Mouse (Mus musculus): Measurements from ENCODE around the gene Bahcc1. TPM values are rescaled to one million over a fixed set of nuclear protein-coding genes. Genes with fewer than 3 reads are reported as not detected.

Bahcc1 gene
- polyA plus RNA-seq, 1 experiment from 2014 or later: 0.84 TPM

- peak; percentile 87 for ATAC-seq (ENCODE audit: low read depth)
- Histone ChIP-seq H3K9ac (ENCODE audit: low read depth, low read length) (peak overlapping the region; percentile 74), H3K4me2 (ENCODE audit: low read depth, low read length) (peak overlapping the region; percentile 93), H3K36me3 (ENCODE audit: control insufficient read depth, insufficient read depth) (no peaks in the 10 kb centered on the region), H3K9me3 (replicated peaks; ENCODE audit: control insufficient read depth, low read length) (no peaks in the 10 kb centered on the region), H3K27ac (ENCODE audit: low read length) (peak overlapping the region; percentile 18; the same call in 1 of the 2 replicates), H3K27me3 (ENCODE audit: control insufficient read depth, insufficient read depth, low read depth, low read length) (peaks cover 8% of the 10 kb centered on the region), H3K4me1 (ENCODE audit: control insufficient read depth, low read depth, low read length) (peaks cover 36% of the 10 kb centered on the region), H3K4me3 (ENCODE audit: low read depth, low read length) (peak overlapping the region; percentile 58)
- 6% methylated on average over 45 of the region's 45 CpGs for WGBS (ENCODE audit: insufficient replicate concordance)
Measured at GRCm38 (mm10) chr11:120310813-120311312, 78.1 kb downstream of the Bahcc1 start.

- ATAC-seq (ENCODE audit: low read depth): no peak
- 60% methylated on average over 10 of the region's 10 CpGs for WGBS (ENCODE audit: insufficient replicate concordance)
- peak overlapping the region; percentile 58; the same call in 1 of the 2 replicates for H3K4me3 ChIP-seq (ENCODE audit: low read depth, low read length)
Measured at GRCm38 (mm10) chr11:120311561-120311960, 78.8 kb downstream of the Bahcc1 start.

GRCm38 (mm10) chr11:120312069-120312468 lies 79.3 kb downstream of the Bahcc1 start:
- H3K4me1 ChIP-seq (ENCODE audit: control insufficient read depth, low read depth, low read length): peaks cover 30% of the 10 kb centered on the region

More at GRCm38 (mm10) chr11:120311561-120311960, 78.8 kb downstream of the Bahcc1 start:
- Histone ChIP-seq H3K9ac (ENCODE audit: low read depth, low read length) (peak overlapping the region; percentile 74), H3K9me3 (replicated peaks; ENCODE audit: control insufficient read depth, low read length) (no peaks in the 10 kb centered on the region), H3K27me3 (ENCODE audit: control insufficient read depth, insufficient read depth, low read depth, low read length) (peaks cover 8% of the 10 kb centered on the region), H3K4me1 (ENCODE audit: control insufficient read depth, low read depth, low read length) (peaks cover 30% of the 10 kb centered on the region), H3K36me3 (ENCODE audit: control insufficient read depth, insufficient read depth) (no peaks in the 10 kb centered on the region), H3K4me2 (ENCODE audit: low read depth, low read length) (peak overlapping the region; percentile 93), H3K27ac (ENCODE audit: low read length) (no peak overlapping the region)

GRCm38 (mm10) chr11:120313906-120314685 lies 81.3 kb downstream of the Bahcc1 start:
- no peaks in the 10 kb centered on the region for H3K9me3 ChIP-seq (replicated peaks; ENCODE audit: control insufficient read depth, low read length)
- no peak overlapping the region for H3K4me3 ChIP-seq (ENCODE audit: low read depth, low read length)
- H3K27ac ChIP-seq (ENCODE audit: low read length): no peak overlapping the region
- H3K4me2 ChIP-seq (ENCODE audit: low read depth, low read length): no peak overlapping the region
- H3K9ac ChIP-seq (ENCODE audit: low read depth, low read length): no peak overlapping the region
- no peaks in the 10 kb centered on the region for H3K36me3 ChIP-seq (ENCODE audit: control insufficient read depth, insufficient read depth)
- WGBS (ENCODE audit: insufficient replicate concordance): 63% methylated on average over 6 of the region's 6 CpGs
- H3K27me3 ChIP-seq (ENCODE audit: control insufficient read depth, insufficient read depth, low read depth, low read length): no peaks in the 10 kb centered on the region
- ATAC-seq (ENCODE audit: low read depth): no peak
- peaks cover 33% of the 10 kb centered on the region for H3K4me1 ChIP-seq (ENCODE audit: control insufficient read depth, low read depth, low read length)

More at GRCm38 (mm10) chr11:120312069-120312468, 79.3 kb downstream of the Bahcc1 start:
- H3K27ac ChIP-seq (ENCODE audit: low read length): no peak overlapping the region
- WGBS (ENCODE audit: insufficient replicate concordance): 74% methylated on average over 6 of the region's 6 CpGs
- no peaks in the 10 kb centered on the region for H3K9me3 ChIP-seq (replicated peaks; ENCODE audit: control insufficient read depth, low read length)
- no peak overlapping the region for H3K9ac ChIP-seq (ENCODE audit: low read depth, low read length)
- ATAC-seq (ENCODE audit: low read depth): no peak
- no peaks in the 10 kb centered on the region for H3K36me3 ChIP-seq (ENCODE audit: control insufficient read depth, insufficient read depth)
- peaks cover 3% of the 10 kb centered on the region for H3K27me3 ChIP-seq (ENCODE audit: control insufficient read depth, insufficient read depth, low read depth, low read length)
- H3K4me3 ChIP-seq (ENCODE audit: low read depth, low read length): no peak overlapping the region
- H3K4me2 ChIP-seq (ENCODE audit: low read depth, low read length): no peak overlapping the region

- ATAC-seq (ENCODE audit: low read depth): no peak
- Histone ChIP-seq H3K27me3 (ENCODE audit: control insufficient read depth, insufficient read depth, low read depth, low read length) (no peaks in the 10 kb centered on the region), H3K9me3 (replicated peaks; ENCODE audit: control insufficient read depth, low read length) (no peaks in the 10 kb centered on the region), H3K27ac (ENCODE audit: low read length) (no peak overlapping the region), H3K4me1 (ENCODE audit: control insufficient read depth, low read depth, low read length) (peaks cover 33% of the 10 kb centered on the region), H3K9ac (ENCODE audit: low read depth, low read length) (peak overlapping the region; percentile 66), H3K4me3 (ENCODE audit: low read depth, low read length) (peak overlapping the region; percentile 63; the same call in 1 of the 2 replicates), H3K4me2 (ENCODE audit: low read depth, low read length) (peak overlapping the region; percentile 86), H3K36me3 (ENCODE audit: control insufficient read depth, insufficient read depth) (no peaks in the 10 kb centered on the region)
- 73% methylated on average over 16 of the region's 16 CpGs for WGBS (ENCODE audit: insufficient replicate concordance)
Measured at GRCm38 (mm10) chr11:120314721-120315415, 82.1 kb downstream of the Bahcc1 start.

- 31% methylated on average over 4 of the region's 4 CpGs for WGBS (ENCODE audit: insufficient replicate concordance)
- peak overlapping the region; percentile 86 for H3K4me2 ChIP-seq (ENCODE audit: low read depth, low read length)
- H3K27me3 ChIP-seq (ENCODE audit: control insufficient read depth, insufficient read depth, low read depth, low read length): no peaks in the 10 kb centered on the region
- peak overlapping the region; percentile 66 for H3K9ac ChIP-seq (ENCODE audit: low read depth, low read length)
- no peak for ATAC-seq (ENCODE audit: low read depth)
- peak overlapping the region; percentile 88 for H3K27ac ChIP-seq (ENCODE audit: low read length)
- H3K4me1 ChIP-seq (ENCODE audit: control insufficient read depth, low read depth, low read length): peaks cover 32% of the 10 kb centered on the region
- H3K4me3 ChIP-seq (ENCODE audit: low read depth, low read length): peak overlapping the region; percentile 63
- no peaks in the 10 kb centered on the region for H3K9me3 ChIP-seq (replicated peaks; ENCODE audit: control insufficient read depth, low read length)
- H3K36me3 ChIP-seq (ENCODE audit: control insufficient read depth, insufficient read depth): no peaks in the 10 kb centered on the region
Measured at GRCm38 (mm10) chr11:120315416-120315761, 82.6 kb downstream of the Bahcc1 start.

- Histone ChIP-seq H3K4me1 (ENCODE audit: control insufficient read depth, low read depth, low read length) (peaks cover 25% of the 10 kb centered on the region), H3K9ac (ENCODE audit: low read depth, low read length) (peak overlapping the region; percentile 76), H3K36me3 (ENCODE audit: control insufficient read depth, insufficient read depth) (no peaks in the 10 kb centered on the region), H3K27ac (ENCODE audit: low read length) (peak overlapping the region; percentile 88), H3K9me3 (replicated peaks; ENCODE audit: control insufficient read depth, low read length) (no peaks in the 10 kb centered on the region), H3K27me3 (ENCODE audit: control insufficient read depth, insufficient read depth, low read depth, low read length) (no peaks in the 10 kb centered on the region), H3K4me2 (ENCODE audit: low read depth, low read length) (peak overlapping the region; percentile 86), H3K4me3 (ENCODE audit: low read depth, low read length) (peak overlapping the region; percentile 63)
- peak; percentile 99 for ATAC-seq (ENCODE audit: low read depth)
- 2% methylated on average over 37 of the region's 37 CpGs for WGBS (ENCODE audit: insufficient replicate concordance)
Measured at GRCm38 (mm10) chr11:120315832-120316689, 83.3 kb downstream of the Bahcc1 start.

- H3K4me1 ChIP-seq (ENCODE audit: control insufficient read depth, low read depth, low read length): peaks cover 20% of the 10 kb centered on the region
- 6% methylated on average over 13 of the region's 13 CpGs for WGBS (ENCODE audit: insufficient replicate concordance)
- peak overlapping the region; percentile 86 for H3K4me2 ChIP-seq (ENCODE audit: low read depth, low read length)
- peak; percentile 36 for ATAC-seq (ENCODE audit: low read depth)
- H3K9me3 ChIP-seq (replicated peaks; ENCODE audit: control insufficient read depth, low read length): no peaks in the 10 kb centered on the region
- H3K27me3 ChIP-seq (ENCODE audit: control insufficient read depth, insufficient read depth, low read depth, low read length): no peaks in the 10 kb centered on the region
- H3K36me3 ChIP-seq (ENCODE audit: control insufficient read depth, insufficient read depth): no peaks in the 10 kb centered on the region
- peak overlapping the region; percentile 63 for H3K4me3 ChIP-seq (ENCODE audit: low read depth, low read length)
- H3K27ac ChIP-seq (ENCODE audit: low read length): peak overlapping the region; percentile 88
- H3K9ac ChIP-seq (ENCODE audit: low read depth, low read length): peak overlapping the region; percentile 76
Measured at GRCm38 (mm10) chr11:120316690-120317254, 84.0 kb downstream of the Bahcc1 start.
